Mouse (Mus musculus) MEL (cell line): ENCODE measurements around the gene Bach2.

Source experiments
- CTCF ChIP-seq, 3 experiments: IDR thresholded peaks in 2 of 3; conservative IDR thresholded peaks in 1 of 3; 2 replicates each; pipeline ENCODE4 v1.5.1; 2011 to 2012; ENCODE audit warnings: low read length in 3 of 3, low read depth in 2 of 3, mild to moderate bottlenecking in 2 of 3, improper control_type of control experiment in 1 of 3, inconsistent platforms in 1 of 3, mixed read lengths in 1 of 3, moderate library complexity in 1 of 3; ENCODE audit not compliant: control insufficient read depth in 1 of 3, insufficient read depth in 1 of 3, poor library complexity in 1 of 3, severe bottlenecking in 1 of 3
- E2F4 ChIP-seq: IDR thresholded peaks from 2 replicates; pipeline ENCODE4 v1.6.1; 2011; ENCODE audit warnings: low read depth, low read length, improper control_type of control experiment, borderline replicate concordance
- HCFC1 ChIP-seq: IDR thresholded peaks from 2 replicates; pipeline ENCODE4 v1.6.1; 2012; ENCODE audit warnings: low read depth, mild to moderate bottlenecking, inconsistent platforms, low read length, improper control_type of control experiment, moderate library complexity
- MAFK ChIP-seq: IDR thresholded peaks from 2 replicates; pipeline ENCODE4 v1.6.1; 2011; ENCODE audit warnings: low read depth, mild to moderate bottlenecking, low read length, improper control_type of control experiment, borderline replicate concordance
- MAX ChIP-seq: IDR thresholded peaks from 2 replicates; pipeline ENCODE4 v1.6.1; 2011; ENCODE audit warnings: low read length, improper control_type of control experiment
- POLR2A ChIP-seq, 2 experiments: IDR thresholded peaks; 2 replicates each; pipeline ENCODE4 v1.6.1; 2011 to 2012; ENCODE audit warnings: low read length in 2 of 2, mild to moderate bottlenecking in 2 of 2, control low read depth in 1 of 2, improper control_type of control experiment in 1 of 2, low read depth in 1 of 2, moderate library complexity in 1 of 2; ENCODE audit not compliant: control insufficient read depth in 1 of 2, insufficient read depth in 1 of 2, poor library complexity in 1 of 2
- USF1 ChIP-seq: IDR thresholded peaks from 2 replicates; pipeline ENCODE4 v1.6.1; 2014; ENCODE audit warnings: low read depth, mild to moderate bottlenecking, inconsistent platforms, low read length, improper control_type of control experiment, moderate library complexity

- TF ChIP-seq HCFC1 (no peak), MAFK (no peak), CTCF (IDR thresholded peaks at IDR 0.05 in 2 of 3, conservative IDR thresholded peaks at IDR 0.05 in 1 of 3; ENCODE audit: control insufficient read depth in 1 of 3, insufficient read depth in 1 of 3, low read depth in 2 of 3, low read length in 3 of 3, poor library complexity in 1 of 3, severe bottlenecking in 1 of 3) (no peak), USF1 (no peak), POLR2A (IDR thresholded peaks at IDR 0.05; ENCODE audit: control insufficient read depth in 1 of 2, insufficient read depth in 1 of 2, low read depth in 1 of 2, low read length in 2 of 2, poor library complexity in 1 of 2) (no peak), E2F4 (no peak), MAX (no peak)
Measured at GRCm38 (mm10) chr4:32506306-32506808, 267.8 kb downstream of the Bach2 start.
